Mouse (Mus musculus) 3T3-L1 (cell line): Measurements from ENCODE around the gene Cdk9.

Experiments
- DNase-seq: peaks from one replicate; pipeline ENCODE4 v3.0.0-alpha.2; 2015; ENCODE audit warnings: low read depth, low spot score

The Cdk9 gene

DNA sequence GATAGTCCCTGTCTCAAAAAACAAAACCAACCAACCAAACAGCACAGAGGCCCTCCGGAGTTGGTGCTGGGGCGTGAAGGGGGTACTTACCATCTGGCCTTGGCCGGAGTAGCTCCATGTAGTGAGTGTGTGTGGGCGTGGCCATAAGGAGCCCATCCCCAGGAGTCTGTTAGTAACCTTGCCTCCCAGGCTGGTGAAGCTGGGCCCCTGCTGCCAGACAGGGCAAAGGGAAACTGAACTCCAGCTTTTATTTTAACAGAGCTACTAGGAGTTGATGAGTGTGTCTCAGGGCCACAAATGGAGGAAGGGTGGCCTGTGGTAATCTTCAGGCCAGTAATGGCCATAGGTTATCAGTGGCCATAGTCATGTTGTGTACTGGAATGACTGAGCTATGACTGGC is 21.6 kb upstream of the Cdk9 start:
- DNase-seq = no peak

DNA sequence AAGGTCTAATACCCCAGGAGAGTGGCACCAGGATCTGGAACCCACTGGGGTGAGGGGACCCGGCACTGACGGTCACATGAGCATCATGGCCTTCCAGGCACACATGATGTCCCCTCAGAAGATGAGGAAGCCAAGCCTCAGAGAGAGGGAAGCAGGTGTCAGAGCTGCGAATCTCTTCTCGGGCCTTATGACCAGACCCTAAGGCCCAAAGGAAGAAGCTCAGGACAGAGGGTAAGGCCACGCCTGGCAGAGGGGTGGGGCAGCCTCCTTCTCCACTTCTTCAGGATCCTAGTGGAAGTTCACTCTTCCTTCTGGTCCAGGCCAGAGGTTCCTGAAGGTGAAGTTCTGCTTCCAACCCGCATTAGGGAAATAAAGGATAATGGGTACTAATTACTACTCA is 19.8 kb upstream of the Cdk9 start:
- no peak for DNase-seq

DNA sequence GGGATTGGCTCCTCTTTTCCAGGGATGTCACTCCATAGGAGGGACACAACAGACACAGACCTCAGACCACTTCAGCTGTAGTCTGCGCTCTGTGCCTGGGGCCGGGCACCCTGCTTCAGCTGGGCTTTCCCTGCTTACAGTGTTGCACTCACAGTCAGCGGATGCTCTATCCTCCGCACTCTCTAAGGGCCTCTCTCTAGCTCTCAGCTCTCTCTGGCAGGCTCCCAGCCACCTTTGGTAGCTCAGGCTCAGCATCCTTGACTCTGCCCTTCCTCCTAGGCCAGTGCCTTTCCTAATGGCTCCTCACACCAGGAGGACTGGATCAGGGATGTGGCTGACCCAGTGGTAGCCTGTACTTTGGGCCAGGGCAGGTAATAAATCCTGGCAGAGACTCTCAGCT is 19.0 kb upstream of the Cdk9 start:
- DNase-seq = no peak

- no peak for DNase-seq
Measured at GRCm38 (mm10) chr2:32730854-32731253, 18.0 kb upstream of the Cdk9 start.

- DNase-seq = no peak
Measured at GRCm38 (mm10) chr2:32729547-32729946, 16.7 kb upstream of the Cdk9 start.

GRCm38 (mm10) chr2:32728463-32728862 is 15.6 kb upstream of the Cdk9 start:
- no peak for DNase-seq

- DNase-seq = peak; percentile 91
Measured at GRCm38 (mm10) chr2:32727435-32727834, 14.6 kb upstream of the Cdk9 start.

- DNase-seq = no peak
Measured at GRCm38 (mm10) chr2:32724832-32725790, 12.2 kb upstream of the Cdk9 start.

GRCm38 (mm10) chr2:32724149-32724548 is 11.3 kb upstream of the Cdk9 start:
- DNase-seq = no peak

- DNase-seq = no peak
Measured at GRCm38 (mm10) chr2:32722581-32722980, 9.7 kb upstream of the Cdk9 start.

GRCm38 (mm10) chr2:32722046-32722445 is 9.2 kb upstream of the Cdk9 start:
- DNase-seq = no peak

DNA sequence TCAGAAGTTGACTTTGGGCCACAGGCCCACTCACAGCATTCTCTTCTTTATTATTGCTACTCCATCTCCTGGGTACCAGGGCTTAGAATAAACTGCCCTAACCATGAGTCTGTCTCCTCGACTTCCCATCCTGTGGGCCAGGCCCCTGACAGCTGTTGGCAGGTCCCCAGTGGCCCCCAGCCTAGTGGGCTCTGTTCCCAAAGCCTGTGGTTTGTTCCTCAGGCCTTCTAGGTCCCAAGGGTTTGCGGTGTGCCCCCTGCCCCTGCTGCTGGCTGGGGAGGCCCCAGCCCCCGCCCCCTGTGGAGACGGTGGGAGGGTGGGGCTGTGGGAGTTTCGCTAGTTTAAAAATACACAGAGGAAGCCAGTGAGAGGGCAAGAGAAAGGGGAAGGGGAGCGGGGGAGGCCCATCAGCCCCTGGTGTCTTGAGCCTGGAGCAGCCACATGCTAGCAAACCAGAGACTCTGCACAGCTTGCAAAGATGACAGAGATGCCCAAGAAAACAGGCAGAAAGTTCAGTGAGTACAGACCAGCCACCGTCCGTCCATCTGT is 7.9 kb upstream of the Cdk9 start, which contains the start of gene Sh2d3c:
TSS of gene Sh2d3c (plus strand) at position 375 of the 549 bp plus-strand sequence.
- peak; percentile 76 for DNase-seq

DNA sequence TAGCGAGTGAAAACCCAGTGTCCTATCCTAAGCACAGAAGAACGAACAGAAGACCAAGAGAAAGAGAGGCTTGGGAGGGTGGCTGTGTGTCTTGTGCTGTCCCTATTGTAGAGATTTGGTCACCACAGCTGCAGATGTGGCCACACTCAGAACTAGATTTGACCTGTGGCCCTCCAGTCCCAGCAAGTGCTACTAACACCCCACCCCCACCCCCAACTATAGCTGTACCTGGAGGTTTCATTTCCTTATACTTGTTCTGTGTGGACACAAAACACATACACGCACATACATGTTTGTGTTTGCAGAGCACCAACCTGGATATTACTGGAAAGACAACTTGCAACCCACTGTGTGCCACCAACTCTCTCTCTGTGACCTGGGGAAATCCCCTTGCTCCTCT is 7.2 kb upstream of the Cdk9 start:
- DNase-seq = no peak

- no peak for DNase-seq
Measured at GRCm38 (mm10) chr2:32718761-32719160, 5.9 kb upstream of the Cdk9 start.

GRCm38 (mm10) chr2:32714987-32715425 is 2.1 kb upstream of the Cdk9 start:
- DNase-seq = peak; percentile 88

GRCm38 (mm10) chr2:32714117-32714986 is 1.5 kb upstream of the Cdk9 start:
- DNase-seq = no peak

- DNase-seq = peak; percentile 87
Measured at GRCm38 (mm10) chr2:32712586-32712933, 316 bp downstream of the Cdk9 start.

DNA sequence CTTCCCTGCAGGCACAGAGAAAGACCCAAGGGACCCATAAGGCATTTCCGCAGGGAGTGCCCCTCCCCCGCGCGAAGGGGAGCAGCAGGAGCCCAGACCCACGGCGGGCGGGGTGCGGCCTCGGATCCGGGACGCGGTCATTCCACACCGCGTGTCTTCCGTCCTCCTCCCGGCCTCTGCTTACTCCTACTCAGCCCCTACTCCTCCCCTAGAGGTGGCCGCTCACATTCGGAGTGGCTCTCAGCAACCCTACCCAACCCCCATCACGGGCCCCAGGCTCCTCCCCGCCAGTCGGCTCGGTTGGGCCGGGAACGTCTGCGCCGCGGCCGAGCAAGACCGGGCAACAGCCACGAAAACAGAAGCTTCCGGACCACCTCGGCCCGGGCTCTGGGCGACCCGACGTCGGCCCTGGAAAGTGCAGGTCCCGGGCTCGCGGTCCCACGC is 746 bp downstream of the Cdk9 start:
- DNase-seq = peak; percentile 81

GRCm38 (mm10) chr2:32711301-32712056 is 1.4 kb downstream of the Cdk9 start:
- DNase-seq = peak; percentile 50

- no peak for DNase-seq
Measured at GRCm38 (mm10) chr2:32710425-32710824, 2.5 kb downstream of the Cdk9 start.

DNA sequence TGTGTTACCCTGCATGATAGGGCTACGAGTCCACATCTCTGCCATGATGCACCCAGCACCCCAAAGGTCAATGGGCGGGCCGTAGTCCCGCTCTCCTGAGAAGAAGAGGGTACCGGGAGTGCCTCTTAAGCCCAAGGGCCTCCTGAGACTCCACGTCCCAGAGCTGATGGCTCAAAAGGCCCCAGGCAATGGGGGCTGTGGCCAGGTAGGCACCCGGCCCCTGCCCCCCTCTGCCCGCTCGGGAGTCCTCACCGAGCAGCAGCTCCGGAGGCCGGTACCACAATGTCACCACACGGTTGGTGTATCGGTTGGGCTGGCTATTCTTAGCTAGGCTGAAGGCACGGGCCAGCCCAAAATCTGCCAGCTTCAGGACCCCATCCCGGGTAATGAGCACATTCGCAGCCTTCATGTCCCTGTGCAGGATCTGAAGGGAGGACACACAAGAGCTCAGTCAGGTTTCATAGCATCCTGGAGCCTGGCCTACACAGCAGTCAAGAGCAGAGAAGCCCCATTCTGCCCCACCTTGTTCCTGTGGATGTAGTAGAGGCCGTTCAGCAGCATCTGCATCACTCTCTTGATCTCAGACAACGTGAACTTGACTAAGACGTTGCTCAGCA is 3.2 kb downstream of the Cdk9 start:
- no peak for DNase-seq
